Comparison of ENCODE assay signal across 8 mouse cellular contexts in the genomic region with DNA sequence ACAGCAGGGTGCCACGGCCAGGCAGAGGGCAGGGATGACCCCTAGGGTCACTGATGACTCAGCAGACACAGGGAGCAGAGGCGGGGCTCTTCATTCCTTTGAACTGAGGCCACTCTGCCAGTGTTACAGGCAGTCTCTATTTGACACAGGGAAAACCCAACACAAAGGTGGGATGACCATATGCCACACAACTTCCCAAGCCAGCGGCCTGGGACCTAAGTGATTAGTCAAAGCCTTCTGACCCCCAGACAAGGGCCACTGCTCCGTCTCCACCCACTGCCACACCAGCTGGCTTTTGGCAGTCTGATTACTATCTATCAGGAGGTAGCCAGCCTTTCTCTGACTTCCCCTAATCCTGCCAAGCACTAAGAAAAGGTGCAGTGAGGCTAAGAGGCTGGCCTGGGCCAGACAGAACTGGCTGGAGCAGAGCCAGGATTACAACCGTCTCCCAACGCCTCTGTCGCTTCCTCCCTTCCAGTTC. TPM values are rescaled to one million over a fixed set of nuclear protein-coding genes. Genes with fewer than 3 reads are reported as not detected.
DNase-seq lines count a peak whose midpoint lies in the region; ATAC-seq lines count a peak whose summit lies in the region.

No protein-coding gene starts in this region.

- H3K27me3 ChIP-seq in heart, embryonic 16.5 days (ENCODE audit: control insufficient read depth, insufficient read depth, low read length), result no peaks in the 10 kb centered on the region
- no peaks in the 10 kb centered on the region for H3K27me3 ChIP-seq in liver, embryonic 11.5 days (replicated peaks; ENCODE audit: control insufficient read depth, insufficient read depth, low read length)

- peak overlapping the region; percentile 27 for H3K9ac ChIP-seq in heart, embryonic 16.5 days (ENCODE audit: low read length)
- peak overlapping the region; percentile 41; the same call in 1 of the 2 replicates for H3K9ac ChIP-seq in liver, embryonic 11.5 days (ENCODE audit: low read depth, low read length)

- 26% methylated on average over 7 of the region's 7 CpGs for WGBS in heart, embryonic 16.5 days
- WGBS in liver, embryonic 11.5 days, result 30% methylated on average over 7 of the region's 7 CpGs

- H3K9me3 ChIP-seq in heart, embryonic 16.5 days (replicated peaks; ENCODE audit: control insufficient read depth, low read length), result no peaks in the 10 kb centered on the region
- H3K9me3 ChIP-seq in liver, embryonic 11.5 days (ENCODE audit: control insufficient read depth, low read length), result no peaks in the 10 kb centered on the region

- peak overlapping the region; percentile 76 for H3K27ac ChIP-seq in heart, embryonic 16.5 days (ENCODE audit: low read length)
- H3K27ac ChIP-seq in liver, embryonic 11.5 days (ENCODE audit: low read depth, low read length), result peak overlapping the region; percentile 60

- peaks cover 73% of the 10 kb centered on the region for H3K4me1 ChIP-seq in heart, embryonic 16.5 days (ENCODE audit: control insufficient read depth, insufficient read depth, low read length)
- peaks cover 58% of the 10 kb centered on the region for H3K4me1 ChIP-seq in liver, embryonic 11.5 days (replicated peaks; ENCODE audit: control insufficient read depth, insufficient read depth, low read length)

- no peak for ATAC-seq in heart, embryonic 16.5 days (replicated peaks; ENCODE audit: extremely low read depth, insufficient read depth, low FRiP score)
- no peak for ATAC-seq in liver, embryonic 11.5 days (replicated peaks; ENCODE audit: low FRiP score)
- no peak for ATAC-seq in monocyte, adult 5-6 weeks (replicated peaks; ENCODE audit: insufficient number of reproducible peaks, low FRiP score, low TSS enrichment, poor library complexity, severe bottlenecking)
- no peak for ATAC-seq in frontal cortex, adult (ENCODE audit: low TSS enrichment)

- intact Hi-C loops in left cerebral cortex, postnatal 4 days (cut with DNase I), result no loop called here
- intact Hi-C loops in left cerebral cortex, postnatal 10 days (cut with DNase I), result no loop called here

- H3K4me2 ChIP-seq in heart, embryonic 16.5 days (ENCODE audit: low read depth, low read length), result no peak overlapping the region; the same call in 1 of the 2 replicates
- H3K4me2 ChIP-seq in liver, embryonic 11.5 days, result peak overlapping the region; percentile 21

- peak; percentile 59 for DNase-seq in left cerebral cortex, postnatal 4 days
- DNase-seq in left cerebral cortex, postnatal 10 days (ENCODE audit: extremely low spot score in 1 of 2, low spot score in 2 of 2), result no peak
- DNase-seq in adrenal gland, adult 8-10 months, result peak; percentile 76
- DNase-seq in liver, embryonic 11.5 days (ENCODE audit: low spot score), result no peak
- no peak for DNase-seq in spleen, postnatal 36 days (ENCODE audit: low spot score in 2 of 2)

- no peak overlapping the region for H3K4me3 ChIP-seq in heart, embryonic 16.5 days (ENCODE audit: low read length)
- no peak overlapping the region for H3K4me3 ChIP-seq in liver, embryonic 11.5 days (ENCODE audit: low read depth, low read length)

- peaks cover 12% of the 10 kb centered on the region for H3K36me3 ChIP-seq in heart, embryonic 16.5 days (ENCODE audit: control insufficient read depth, insufficient read depth)
- H3K36me3 ChIP-seq in liver, embryonic 11.5 days (ENCODE audit: control insufficient read depth, insufficient read depth, low read length), result peaks cover 22% of the 10 kb centered on the region

RNA-seq across cellular contexts. Expression of gene Csnk1e, which starts 20.1 kb away (rescaled TPM):
- 100 to 1,000 TPM; 285 to 296 TPM for total RNA-seq in left cerebral cortex, postnatal 4 days (2021)
- 100 to 1,000 TPM; 181 to 198 TPM for total RNA-seq in left cerebral cortex, postnatal 10 days (2021)
- 100 to 1,000 TPM in 2 of 4 experiments, 10 to 100 TPM in 2; 80.4 to 126 (median 97.1) TPM for total RNA-seq in adrenal gland, adult 8-10 months (2022)
- 54.0 and 70.2 TPM in 2 replicates for polyA plus RNA-seq in heart, embryonic 16.5 days (2015; fragmentation: Nextera tagmentation; extraction: Ambion mirVana)
- polyA plus RNA-seq in liver, embryonic 11.5 days (2014; fragmentation: Nextera tagmentation; extraction: Ambion mirVana), result 39.2 and 42.5 TPM in 2 replicates
- 40.4 to 66.9 TPM (median 49.9 TPM) in 3 replicates for total RNA-seq in monocyte, adult 5-6 weeks (2017)

RNA-seq across cellular contexts. Expression of gene Tmem184b, which starts 31.9 kb away (rescaled TPM):
- total RNA-seq in left cerebral cortex, postnatal 4 days (2021), result 10 to 100 TPM; 49.6 to 53.4 TPM
- total RNA-seq in left cerebral cortex, postnatal 10 days (2021), result 10 to 100 TPM; 51.2 to 54.0 TPM
- 10 to 100 TPM; 39.1 to 76.8 (median 65.3) TPM for total RNA-seq in adrenal gland, adult 8-10 months (2022)
- polyA plus RNA-seq in heart, embryonic 16.5 days (2015; fragmentation: Nextera tagmentation; extraction: Ambion mirVana), result 71.7 and 75.2 TPM in 2 replicates
- polyA plus RNA-seq in liver, embryonic 11.5 days (2014; fragmentation: Nextera tagmentation; extraction: Ambion mirVana), result 36.4 and 38.8 TPM in 2 replicates
- 10.6 to 25.9 TPM (median 19.9 TPM) in 3 replicates for total RNA-seq in monocyte, adult 5-6 weeks (2017)

Comparison
In these comparisons a context has a peak if more than half of its experiments do, and no peak if none do; other contexts are left out.
1. DNase-seq: peak in left cerebral cortex, postnatal 4 days (single experiment) and adrenal gland, adult 8-10 months (single experiment); none in left cerebral cortex, postnatal 10 days (0 of 2), liver, embryonic 11.5 days (single experiment) and spleen, postnatal 36 days (0 of 2).